Mouse (Mus musculus): ENCODE results near the gene R3hdml. TPM values are rescaled to one million over a fixed set of nuclear protein-coding genes. Genes with fewer than 3 reads are reported as not detected.

Gene R3hdml
- polyA plus RNA-seq, 1 experiment from 2014 or later, result not detected

- no peaks in the 10 kb centered on the region for H3K27me3 ChIP-seq (ENCODE audit: control insufficient read depth, insufficient read depth, low read length)
- H3K4me1 ChIP-seq (ENCODE audit: control insufficient read depth, insufficient read depth, low read length), result 0 out of 2 replicates have a peak, but pooled peaks cover 3% of the 10 kb centered on the region
- no peak overlapping the region for H3K27ac ChIP-seq (ENCODE audit: low read length)
- H3K36me3 ChIP-seq (ENCODE audit: control insufficient read depth, insufficient read depth, low read length), result no peaks in the 10 kb centered on the region
- H3K4me3 ChIP-seq (replicated peaks; ENCODE audit: low read length), result no peak overlapping the region
- 58% methylated on average over 9 of the region's 9 CpGs for WGBS
- H3K4me2 ChIP-seq (ENCODE audit: low read depth, low read length), result no peak overlapping the region
- H3K9ac ChIP-seq (ENCODE audit: low read length), result no peak overlapping the region; the same call in 1 of the 2 replicates
- peak; percentile 56; the same call in 1 of the 2 replicates for ATAC-seq (ENCODE audit: insufficient read depth, low FRiP score)
- H3K9me3 ChIP-seq (replicated peaks; ENCODE audit: control insufficient read depth, low read length), result no peaks in the 10 kb centered on the region
These were observed 48.4 kb downstream of the R3hdml start for GRCm38 (mm10) chr2:163540231-163541117.

DNA sequence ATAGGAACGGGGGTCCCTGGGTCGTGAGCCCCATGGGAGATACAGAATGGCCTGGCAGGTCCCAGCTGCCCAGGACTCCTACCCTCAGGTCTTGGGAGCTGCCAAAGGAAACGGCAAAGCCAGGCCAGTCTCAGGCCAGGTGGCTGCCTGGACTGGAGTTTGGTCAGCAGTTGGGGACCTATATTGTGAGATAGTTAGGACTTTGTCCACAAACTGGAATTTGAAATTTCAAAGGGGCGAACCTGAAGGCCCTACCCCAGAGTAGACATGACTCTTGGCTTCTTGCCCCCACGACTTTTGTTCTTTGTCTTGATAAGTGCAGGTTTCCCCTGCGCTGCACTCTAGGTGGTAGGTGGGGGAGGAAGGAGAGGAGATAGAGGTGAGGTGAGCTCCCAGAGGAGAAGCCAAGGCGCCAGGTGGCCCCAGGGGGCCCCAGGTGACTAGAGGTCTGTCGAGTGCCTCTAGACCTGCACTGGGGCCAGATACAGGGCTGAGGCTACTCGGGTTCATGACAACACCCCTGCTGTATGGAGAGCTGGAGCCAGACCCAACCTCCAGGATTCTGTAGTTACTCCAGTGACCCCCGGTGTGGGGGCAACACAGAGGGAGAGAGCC is 49.6 kb downstream of the R3hdml start:
- H3K27ac ChIP-seq (ENCODE audit: low read length), result no peak overlapping the region
- no peaks in the 10 kb centered on the region for H3K27me3 ChIP-seq (ENCODE audit: control insufficient read depth, insufficient read depth, low read length)
- no peak overlapping the region for H3K9ac ChIP-seq (ENCODE audit: low read length)
- H3K4me3 ChIP-seq (replicated peaks; ENCODE audit: low read length), result no peak overlapping the region
- no peaks in the 10 kb centered on the region for H3K36me3 ChIP-seq (ENCODE audit: control insufficient read depth, insufficient read depth, low read length)
- no peaks in the 10 kb centered on the region for H3K9me3 ChIP-seq (replicated peaks; ENCODE audit: control insufficient read depth, low read length)
- no peak overlapping the region for H3K4me2 ChIP-seq (ENCODE audit: low read depth, low read length)
- 68% methylated on average over 10 of the region's 10 CpGs for WGBS
- ATAC-seq (ENCODE audit: insufficient read depth, low FRiP score), result peak; percentile 21; the same call in 1 of the 2 replicates
- H3K4me1 ChIP-seq (ENCODE audit: control insufficient read depth, insufficient read depth, low read length), result 0 out of 2 replicates have a peak, but pooled peaks cover 2% of the 10 kb centered on the region

DNA sequence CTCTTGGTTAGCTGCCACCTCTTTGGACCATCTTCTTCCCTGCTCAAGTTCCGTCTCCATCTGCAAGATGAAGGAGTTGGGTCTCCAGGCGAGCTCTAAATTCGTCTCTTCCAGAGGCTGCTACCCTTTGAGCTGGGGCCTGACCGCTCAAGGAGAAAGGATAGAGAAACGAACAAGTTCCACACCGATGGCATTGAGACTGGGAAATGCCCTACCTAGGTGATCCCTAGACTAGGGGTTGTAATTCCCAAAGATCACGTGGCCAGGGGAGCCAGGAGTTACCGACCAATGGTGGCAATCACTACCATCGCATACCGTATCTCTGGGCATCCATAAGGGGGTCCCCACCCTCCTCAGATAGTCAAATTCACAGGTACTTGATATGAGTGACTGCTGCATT is 50.6 kb downstream of the R3hdml start:
- 0 out of 2 replicates have a peak, but pooled peaks cover 2% of the 10 kb centered on the region for H3K4me1 ChIP-seq (ENCODE audit: control insufficient read depth, insufficient read depth, low read length)
- H3K27ac ChIP-seq (ENCODE audit: low read length), result no peak overlapping the region
- H3K36me3 ChIP-seq (ENCODE audit: control insufficient read depth, insufficient read depth, low read length), result no peaks in the 10 kb centered on the region
- H3K9ac ChIP-seq (ENCODE audit: low read length), result no peak overlapping the region
- 91% methylated on average over 10 of the region's 10 CpGs for WGBS
- no peaks in the 10 kb centered on the region for H3K27me3 ChIP-seq (ENCODE audit: control insufficient read depth, insufficient read depth, low read length)
- no peak overlapping the region for H3K4me3 ChIP-seq (replicated peaks; ENCODE audit: low read length)
- no peak for ATAC-seq (ENCODE audit: insufficient read depth, low FRiP score)
- H3K4me2 ChIP-seq (ENCODE audit: low read depth, low read length), result no peak overlapping the region
- H3K9me3 ChIP-seq (replicated peaks; ENCODE audit: control insufficient read depth, low read length), result no peaks in the 10 kb centered on the region

- WGBS, result 58% methylated on average over 14 of the region's 14 CpGs
- ATAC-seq (ENCODE audit: insufficient read depth, low FRiP score), result peak; percentile 85
- Histone ChIP-seq H3K9me3 (replicated peaks; ENCODE audit: control insufficient read depth, low read length) (no peaks in the 10 kb centered on the region), H3K4me2 (ENCODE audit: low read depth, low read length) (no peak overlapping the region), H3K36me3 (ENCODE audit: control insufficient read depth, insufficient read depth, low read length) (no peaks in the 10 kb centered on the region), H3K4me3 (replicated peaks; ENCODE audit: low read length) (no peak overlapping the region), H3K27ac (ENCODE audit: low read length) (no peak overlapping the region), H3K27me3 (ENCODE audit: control insufficient read depth, insufficient read depth, low read length) (no peaks in the 10 kb centered on the region), H3K9ac (ENCODE audit: low read length) (no peak overlapping the region), H3K4me1 (ENCODE audit: control insufficient read depth, insufficient read depth, low read length) (0 out of 2 replicates have a peak, but pooled peaks cover under 1% of the 10 kb centered on the region)
These were observed 54.7 kb downstream of the R3hdml start for GRCm38 (mm10) chr2:163546623-163547318.

DNA sequence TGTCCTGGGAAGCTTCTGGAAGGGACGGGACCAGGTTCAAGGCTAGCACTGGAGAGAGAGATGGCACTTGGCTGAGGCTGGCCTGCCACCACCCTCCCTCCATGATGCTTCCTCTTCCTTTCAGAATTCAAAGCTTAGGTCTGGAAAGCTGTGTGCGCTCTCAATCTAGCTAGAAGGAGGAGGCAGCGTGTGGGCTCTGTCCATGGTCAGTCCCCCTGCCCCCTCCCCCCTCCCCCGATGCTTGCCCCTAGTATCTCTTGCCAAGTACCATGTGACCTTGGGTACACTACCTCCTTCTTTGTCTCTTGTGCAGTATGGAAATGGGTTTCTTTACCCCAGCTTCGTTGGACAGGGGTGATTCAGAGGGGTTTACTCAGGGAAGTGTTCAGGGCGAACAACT is 56.7 kb downstream of the R3hdml start:
- H3K27ac ChIP-seq (ENCODE audit: low read length), result no peak overlapping the region
- H3K4me2 ChIP-seq (ENCODE audit: low read depth, low read length), result no peak overlapping the region
- H3K36me3 ChIP-seq (ENCODE audit: control insufficient read depth, insufficient read depth, low read length), result no peaks in the 10 kb centered on the region
- H3K4me3 ChIP-seq (replicated peaks; ENCODE audit: low read length), result no peak overlapping the region
- H3K9ac ChIP-seq (ENCODE audit: low read length), result no peak overlapping the region
- no peaks in the 10 kb centered on the region for H3K9me3 ChIP-seq (replicated peaks; ENCODE audit: control insufficient read depth, low read length)
- ATAC-seq (ENCODE audit: insufficient read depth, low FRiP score), result no peak
- H3K27me3 ChIP-seq (ENCODE audit: control insufficient read depth, insufficient read depth, low read length), result no peaks in the 10 kb centered on the region
- H3K4me1 ChIP-seq (ENCODE audit: control insufficient read depth, insufficient read depth, low read length), result 0 out of 2 replicates have a peak, but pooled peaks cover 3% of the 10 kb centered on the region
- 64% methylated on average over 6 of the region's 6 CpGs for WGBS

GRCm38 (mm10) chr2:163549786-163550185 is 57.7 kb downstream of the R3hdml start:
- 0 out of 2 replicates have a peak overlapping the region, but pooled peaks have one; percentile 1 for H3K4me2 ChIP-seq (ENCODE audit: low read depth, low read length)
- no peaks in the 10 kb centered on the region for H3K27me3 ChIP-seq (ENCODE audit: control insufficient read depth, insufficient read depth, low read length)
- no peak for ATAC-seq (ENCODE audit: insufficient read depth, low FRiP score)
- H3K4me1 ChIP-seq (ENCODE audit: control insufficient read depth, insufficient read depth, low read length), result 0 out of 2 replicates have a peak, but pooled peaks cover 3% of the 10 kb centered on the region
- WGBS, result 50% methylated on average over 6 of the region's 6 CpGs
- H3K36me3 ChIP-seq (ENCODE audit: control insufficient read depth, insufficient read depth, low read length), result no peaks in the 10 kb centered on the region
- H3K9ac ChIP-seq (ENCODE audit: low read length), result no peak overlapping the region
- H3K4me3 ChIP-seq (replicated peaks; ENCODE audit: low read length), result no peak overlapping the region
- no peak overlapping the region for H3K27ac ChIP-seq (ENCODE audit: low read length)
- H3K9me3 ChIP-seq (replicated peaks; ENCODE audit: control insufficient read depth, low read length), result no peaks in the 10 kb centered on the region

Other genes with a start within 250 kb of the R3hdml start
- gene Jph2, start 94.3 kb upstream of the R3hdml start, polyA plus RNA-seq (2015; fragmentation: Nextera tagmentation; extraction: Ambion mirVana), result 8.5 and 11.2 TPM in 2 replicates
- 79.0 and 86.1 TPM in 2 replicates for gene Oser1, start 67.6 kb upstream of the R3hdml start, polyA plus RNA-seq (2015; fragmentation: Nextera tagmentation; extraction: Ambion mirVana)
- gene Gdap1l1, start 53.8 kb upstream of the R3hdml start, polyA plus RNA-seq (2015; fragmentation: Nextera tagmentation; extraction: Ambion mirVana), result 5.2 and 5.3 TPM in 2 replicates
- 11.6 and 12.1 TPM in 2 replicates for gene Fitm2, start 19.7 kb upstream of the R3hdml start, polyA plus RNA-seq (2015; fragmentation: Nextera tagmentation; extraction: Ambion mirVana)
- gene Hnf4a, start 14.5 kb downstream of the R3hdml start, polyA plus RNA-seq (2015; fragmentation: Nextera tagmentation; extraction: Ambion mirVana), result 34.1 and 41.4 TPM in 2 replicates
- gene Ttpal, start 110.0 kb downstream of the R3hdml start, polyA plus RNA-seq (2015; fragmentation: Nextera tagmentation; extraction: Ambion mirVana), result 31.4 and 33.3 TPM in 2 replicates
- gene Serinc3, start 152.8 kb downstream of the R3hdml start, polyA plus RNA-seq (2015; fragmentation: Nextera tagmentation; extraction: Ambion mirVana), result 59.2 and 62.2 TPM in 2 replicates
- 91.2 and 107 TPM in 2 replicates for gene Pkig, start 166.1 kb downstream of the R3hdml start, polyA plus RNA-seq (2015; fragmentation: Nextera tagmentation; extraction: Ambion mirVana)

Measured in stomach, embryonic 16.5 days (tissue).